Mouse (Mus musculus) kidney, embryonic 15.5 days (tissue): ENCODE measurements around the gene Taf10. TPM values are rescaled to one million over a fixed set of nuclear protein-coding genes. Genes with fewer than 3 reads are reported as not detected.
"Not testable (repeated sequence)": the region's sequence is repeated elsewhere in the genome, so short reads cannot be mapped to it uniquely, and the experiment has no call there.

Source experiments
- ATAC-seq: fragments of 200-750 bp; cut with Nextera tagmentation; replicated peaks from 2 replicates; pipeline ENCODE4 v1.8.0; 2017; ENCODE audit warnings: moderate TSS enrichment; ENCODE audit not compliant: low FRiP score
- H3K27ac ChIP-seq: fragments of 300-500 bp; sonication (generic); 2 replicates; pipeline ENCODE4 v1.5.1; 2015; ENCODE audit warnings: mild to moderate bottlenecking, inconsistent platforms
- H3K27me3 ChIP-seq: fragments of 300-500 bp; sonication (generic); 2 replicates; pipeline ENCODE4 v1.6.1; 2015; ENCODE audit warnings: inconsistent platforms
- H3K36me3 ChIP-seq: fragments of 300-500 bp; sonication (generic); 2 replicates; pipeline ENCODE4 v1.6.1; 2015; ENCODE audit warnings: inconsistent platforms
- H3K4me1 ChIP-seq: fragments of 300-500 bp; sonication (generic); 2 replicates; pipeline ENCODE4 v1.6.1; 2015; ENCODE audit warnings: inconsistent platforms
- H3K4me2 ChIP-seq: fragments of 300-500 bp; sonication (generic); 2 replicates; pipeline ENCODE4 v1.6.1; 2015; ENCODE audit warnings: moderate library complexity, mild to moderate bottlenecking, inconsistent platforms
- H3K4me3 ChIP-seq: fragments of 300-500 bp; sonication (generic); replicated peaks from 2 replicates; pipeline ENCODE4 v1.5.1; 2015; ENCODE audit warnings: mild to moderate bottlenecking, inconsistent platforms
- H3K9ac ChIP-seq: fragments of 300-500 bp; sonication (generic); 2 replicates; pipeline ENCODE4 v1.6.1; 2015; ENCODE audit warnings: mild to moderate bottlenecking, inconsistent platforms
- H3K9me3 ChIP-seq: fragments of 300-500 bp; sonication (generic); replicated peaks from 2 replicates; pipeline ENCODE4 v1.6.1; 2016; ENCODE audit warnings: inconsistent platforms
- WGBS: fragments of 180-500 bp; shearing (Covaris S2); methylation state at CpG from one replicate; pipeline ENCODE4 v1.1.7; 2015; ENCODE audit warnings: mixed read lengths; 5-methylcytosine and 5-hydroxymethylcytosine counted together
- polyA plus RNA-seq: library from polyadenylated mRNA; unstranded; fragments of >200 nt; fragmentation: Nextera tagmentation; extraction: Ambion mirVana; gene quantifications from 2 replicates; pipeline ENCODE4 v1.2.1, GENCODE M21; 2015

The Taf10 gene
- polyA plus RNA-seq, 1 experiment from 2014 or later = 127 TPM

DNA sequence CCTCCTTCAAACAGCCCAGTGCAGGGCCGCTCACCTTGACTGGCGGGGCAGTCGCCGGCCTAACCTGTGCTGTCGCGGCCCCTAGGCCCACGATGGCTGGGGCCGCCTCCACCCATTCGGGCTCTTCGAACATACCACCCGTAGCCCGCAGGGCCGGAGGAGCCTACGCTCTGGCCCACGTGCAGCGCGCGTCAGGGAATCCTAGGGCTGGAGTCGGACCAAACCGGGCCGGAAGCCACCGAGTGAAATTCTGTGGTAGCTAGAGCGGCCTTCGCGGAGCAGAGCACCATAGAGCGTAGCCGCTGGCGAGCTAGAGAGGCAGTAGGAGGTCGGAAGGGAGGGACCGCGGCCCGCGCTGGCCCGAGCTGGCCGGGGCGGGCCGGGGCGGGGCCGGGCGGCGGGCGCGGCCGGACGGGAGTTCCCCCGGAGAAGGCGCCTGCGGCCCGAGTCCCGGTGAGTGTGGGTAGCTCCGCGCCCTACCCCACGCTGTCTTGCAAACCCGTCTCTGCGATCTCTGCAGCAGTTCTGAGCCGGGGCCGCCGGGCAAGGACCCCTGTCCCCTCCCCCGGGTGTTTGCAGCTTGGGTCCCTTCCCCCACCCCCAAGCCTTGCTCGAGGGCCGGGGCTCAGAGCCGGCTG is 7.8 kb downstream of the Taf10 start, which contains the start of gene Ilk:
Ilk (plus strand) TSS at position 329 of the 638 bp plus-strand sequence.
- Histone ChIP-seq H3K9ac (peak within 1 kb of the TSS; percentile 95), H3K4me1 (peaks cover 37% of the 10 kb centered on the region), H3K36me3 (peaks cover 55% of the 10 kb centered on the region), H3K9me3 (no peaks in the 10 kb centered on the region), H3K27me3 (no peaks in the 10 kb centered on the region), H3K27ac (peak within 1 kb of the TSS; percentile 95), H3K4me3 (peak within 1 kb of the TSS; percentile 89), H3K4me2 (peak within 1 kb of the TSS; percentile 64)
- peak; percentile 98 for ATAC-seq
- under 1% methylated on average over 52 of the region's 62 CpGs for WGBS

DNA sequence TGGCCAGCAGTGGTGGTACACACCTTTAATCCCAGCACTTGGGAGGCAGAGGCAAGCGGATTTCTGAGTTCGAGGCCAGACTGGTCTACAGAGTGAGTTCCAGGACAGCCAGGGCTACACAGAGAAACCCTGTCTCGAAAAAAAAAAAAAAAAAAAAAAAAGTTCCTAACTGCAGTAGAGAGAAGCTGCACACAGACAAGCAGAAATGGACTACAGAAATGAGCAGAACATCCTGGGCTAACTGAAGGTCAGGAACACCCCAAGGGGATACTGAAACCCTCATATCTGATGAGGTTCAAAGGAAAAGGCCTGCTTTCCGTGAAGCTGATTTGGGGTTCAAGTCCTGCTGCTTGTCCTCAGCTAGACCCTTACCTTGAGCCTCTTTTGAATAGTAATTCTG is 8.7 kb downstream of the Taf10 start:
- H3K9me3 ChIP-seq, ATAC-seq, H3K27me3 ChIP-seq: not testable (repeated sequence)
- peak overlapping the region; percentile 95 for H3K9ac ChIP-seq
- peaks cover 55% of the 10 kb centered on the region for H3K36me3 ChIP-seq
- peaks cover 37% of the 10 kb centered on the region for H3K4me1 ChIP-seq
- WGBS = 53% methylated on average over 4 of the region's 4 CpGs
- peak overlapping the region; percentile 64 for H3K4me2 ChIP-seq
- peak overlapping the region; percentile 89 for H3K4me3 ChIP-seq
- peak overlapping the region; percentile 95 for H3K27ac ChIP-seq

DNA sequence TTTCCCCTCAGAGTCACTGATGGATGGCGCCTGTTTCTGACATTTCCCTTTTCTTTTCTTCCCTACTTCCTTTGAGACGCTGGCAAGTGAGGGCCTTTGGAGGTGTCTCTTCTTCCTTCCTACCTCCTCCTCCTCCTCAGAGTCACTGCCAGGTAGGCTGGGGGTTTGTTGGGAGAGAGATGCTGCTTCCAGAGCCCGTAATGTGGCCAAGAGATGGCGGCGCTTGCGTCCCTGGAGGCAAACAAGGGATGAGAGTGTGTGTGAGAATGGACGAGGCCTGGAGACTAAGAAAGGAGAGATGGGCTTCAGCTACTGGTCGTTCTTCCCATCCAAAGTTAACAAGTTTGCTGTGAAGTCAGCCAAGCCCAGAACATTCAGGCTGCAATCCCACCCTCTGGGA is 9.3 kb downstream of the Taf10 start:
- peaks cover 37% of the 10 kb centered on the region for H3K4me1 ChIP-seq
- no peak overlapping the region for H3K27ac ChIP-seq
- WGBS = 86% methylated on average over 8 of the region's 8 CpGs
- H3K27me3 ChIP-seq = no peaks in the 10 kb centered on the region
- peaks cover 55% of the 10 kb centered on the region for H3K36me3 ChIP-seq
- no peaks in the 10 kb centered on the region for H3K9me3 ChIP-seq
- H3K9ac ChIP-seq = 0 out of 2 replicates have a peak overlapping the region, but pooled peaks have one; percentile 95
- no peak for ATAC-seq
- H3K4me2 ChIP-seq = peak overlapping the region; percentile 64
- peak overlapping the region; percentile 89 for H3K4me3 ChIP-seq

DNA sequence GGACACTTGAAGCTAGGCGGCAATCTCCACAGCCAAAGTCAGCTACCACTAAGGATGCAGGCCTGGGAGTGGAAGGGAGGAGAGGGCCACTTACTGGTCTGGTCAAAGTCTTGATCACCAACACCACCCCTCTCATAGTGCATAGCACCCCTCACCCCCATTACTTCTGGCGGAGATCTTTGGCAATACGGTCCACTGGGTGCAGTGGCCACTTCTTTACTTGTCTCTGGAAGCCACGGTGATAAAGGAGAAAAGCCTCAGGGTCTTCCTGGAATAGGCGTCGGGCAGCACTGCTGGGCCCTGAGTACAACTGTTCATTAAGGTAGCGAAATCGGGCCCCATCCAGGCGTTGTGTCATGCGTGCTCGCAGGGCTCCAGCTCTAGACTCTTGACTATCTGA is 10.3 kb downstream of the Taf10 start:
- Histone ChIP-seq H3K27ac (no peak overlapping the region), H3K4me2 (no peak overlapping the region), H3K9ac (no peak overlapping the region), H3K9me3 (no peaks in the 10 kb centered on the region), H3K27me3 (no peaks in the 10 kb centered on the region), H3K4me3 (no peak overlapping the region), H3K4me1 (peaks cover 27% of the 10 kb centered on the region), H3K36me3 (peaks cover 61% of the 10 kb centered on the region)
- ATAC-seq = no peak
- 93% methylated on average over 11 of the region's 11 CpGs for WGBS

DNA sequence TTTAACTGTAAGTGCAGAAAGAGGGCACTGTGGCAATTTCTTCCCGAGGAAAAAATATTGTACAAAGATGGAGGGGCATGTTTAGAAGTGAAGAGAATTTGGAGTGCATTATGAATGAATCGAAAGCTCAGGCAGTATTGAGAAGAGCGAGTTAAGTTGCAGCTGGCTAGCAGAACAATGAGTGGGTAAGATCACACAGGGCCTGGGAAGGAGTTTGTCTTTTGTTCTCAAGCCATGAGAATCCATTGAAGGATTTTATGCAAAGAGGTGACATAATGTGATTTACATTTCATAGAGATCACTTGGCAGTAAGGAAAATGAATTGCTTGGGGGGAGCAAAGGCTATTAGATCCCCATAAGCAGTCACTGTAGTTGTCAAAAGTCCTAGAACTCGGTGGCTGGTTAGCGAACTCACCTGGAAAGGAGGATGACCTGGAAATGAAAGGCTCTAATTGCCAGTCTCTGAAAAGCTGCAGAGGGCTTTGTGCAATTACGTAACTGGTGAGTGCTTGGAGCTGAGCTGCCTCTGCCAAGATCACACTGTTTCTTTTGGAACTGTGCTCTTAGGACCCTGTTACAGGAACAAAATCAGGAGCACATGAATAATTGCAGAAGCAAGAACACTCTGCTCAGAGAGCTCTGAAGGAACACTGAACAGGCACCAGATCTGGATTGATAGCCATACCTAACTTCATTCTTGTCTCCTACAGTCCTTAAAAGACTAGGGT is 15.3 kb downstream of the Taf10 start:
- Histone ChIP-seq H3K27ac (no peak overlapping the region), H3K9ac (no peak overlapping the region), H3K4me1 (no peaks in the 10 kb centered on the region), H3K27me3 (no peaks in the 10 kb centered on the region), H3K4me2 (no peak overlapping the region), H3K4me3 (no peak overlapping the region), H3K36me3 (peaks cover 58% of the 10 kb centered on the region), H3K9me3 (no peaks in the 10 kb centered on the region)
- no peak for ATAC-seq
- WGBS = 76% methylated on average over 6 of the region's 6 CpGs

DNA sequence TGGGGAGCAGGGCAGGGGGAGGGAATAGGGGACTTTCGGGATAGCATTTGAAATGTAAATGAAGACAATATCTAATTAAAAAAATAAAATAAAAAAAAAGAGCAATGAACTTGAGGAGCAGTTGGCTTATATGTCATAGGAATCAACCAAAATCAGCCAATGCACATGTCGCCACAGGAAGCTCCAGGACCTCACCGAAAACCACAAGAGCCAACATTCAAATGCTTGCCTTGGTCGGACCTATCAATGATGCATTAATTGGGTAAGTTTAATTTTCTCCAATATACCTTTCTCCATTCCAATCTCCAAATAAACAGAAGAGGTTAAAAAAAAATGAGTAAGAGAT is 17.2 kb downstream of the Taf10 start:
- Histone ChIP-seq H3K4me2 (no peak overlapping the region), H3K9ac (no peak overlapping the region), H3K27ac (no peak overlapping the region), H3K4me3 (no peak overlapping the region), H3K27me3 (no peaks in the 10 kb centered on the region), H3K9me3 (no peaks in the 10 kb centered on the region), H3K4me1 (no peaks in the 10 kb centered on the region), H3K36me3 (peaks cover 39% of the 10 kb centered on the region)
- no peak for ATAC-seq
- WGBS = 89% methylated on average over 4 of the region's 4 CpGs

DNA sequence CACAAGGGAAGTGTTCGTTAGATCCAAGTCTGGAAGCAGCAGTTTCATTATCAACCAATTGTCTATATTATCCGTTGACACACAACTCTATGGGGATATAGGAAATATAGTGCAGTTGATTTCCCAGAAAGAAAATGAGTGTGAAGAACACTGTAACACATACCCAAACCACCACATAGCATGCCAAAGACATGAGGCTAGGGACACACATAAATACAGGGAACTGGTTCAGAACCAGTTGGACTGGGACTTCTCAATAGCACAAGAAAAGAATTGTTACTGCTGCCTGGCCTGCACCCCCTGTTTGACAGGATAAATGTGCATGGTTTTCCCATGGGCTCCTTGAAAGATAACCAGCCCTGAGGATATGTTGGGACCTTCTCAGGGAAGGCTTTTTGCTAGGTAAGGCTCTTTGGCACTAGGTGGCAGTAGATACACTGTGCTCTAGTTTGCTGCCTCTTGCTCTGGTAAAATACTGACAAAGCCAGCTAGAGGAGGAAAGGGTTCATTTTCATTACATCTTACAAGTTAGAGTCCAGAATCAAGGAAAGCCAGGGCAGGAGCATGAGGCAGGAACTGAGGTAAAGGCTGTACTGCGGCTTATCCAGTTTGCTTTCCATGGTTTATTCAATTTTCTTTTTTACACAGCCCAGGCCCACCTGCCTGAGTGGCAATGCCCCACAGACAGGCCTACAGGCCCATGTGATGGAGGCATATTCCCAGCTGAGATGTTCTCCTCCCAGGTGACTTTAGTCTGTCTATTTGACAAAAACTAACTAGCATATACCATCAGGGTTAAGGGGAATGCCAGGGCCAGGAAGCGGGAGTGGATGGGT is 17.8 kb downstream of the Taf10 start:
- no peak overlapping the region for H3K27ac ChIP-seq
- 82% methylated on average over 4 of the region's 4 CpGs for WGBS
- H3K27me3 ChIP-seq = no peaks in the 10 kb centered on the region
- no peak overlapping the region for H3K4me3 ChIP-seq
- peaks cover 33% of the 10 kb centered on the region for H3K36me3 ChIP-seq
- H3K4me1 ChIP-seq = no peaks in the 10 kb centered on the region
- no peak overlapping the region for H3K4me2 ChIP-seq
- no peak overlapping the region for H3K9ac ChIP-seq
- no peaks in the 10 kb centered on the region for H3K9me3 ChIP-seq
- ATAC-seq = peak; percentile 71

DNA sequence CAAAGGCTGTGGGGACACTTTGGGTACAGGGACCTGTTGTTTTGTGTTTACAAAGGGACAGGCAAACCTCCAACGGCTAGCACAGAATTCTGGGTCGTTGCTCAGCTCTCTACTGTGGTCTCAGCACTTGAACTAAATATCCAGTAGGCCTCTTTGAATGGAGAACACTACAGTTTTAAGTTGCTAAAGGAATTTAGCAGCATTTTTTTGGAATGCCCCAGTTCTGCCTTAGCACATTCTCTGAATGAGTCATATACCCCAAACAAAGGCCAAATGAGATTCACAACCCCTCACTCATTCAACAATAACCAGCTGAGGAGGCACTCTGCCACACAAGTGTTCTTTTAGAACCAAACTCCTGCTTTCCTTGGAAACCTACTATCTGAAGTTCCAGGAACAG is 22.2 kb downstream of the Taf10 start:
- Histone ChIP-seq H3K4me3 (no peak overlapping the region), H3K36me3 (no peaks in the 10 kb centered on the region), H3K4me2 (no peak overlapping the region), H3K9ac (no peak overlapping the region), H3K27ac (no peak overlapping the region), H3K4me1 (no peaks in the 10 kb centered on the region), H3K9me3 (no peaks in the 10 kb centered on the region), H3K27me3 (no peaks in the 10 kb centered on the region)
- no peak for ATAC-seq
- 65% methylated on average over 2 of the region's 2 CpGs for WGBS

DNA sequence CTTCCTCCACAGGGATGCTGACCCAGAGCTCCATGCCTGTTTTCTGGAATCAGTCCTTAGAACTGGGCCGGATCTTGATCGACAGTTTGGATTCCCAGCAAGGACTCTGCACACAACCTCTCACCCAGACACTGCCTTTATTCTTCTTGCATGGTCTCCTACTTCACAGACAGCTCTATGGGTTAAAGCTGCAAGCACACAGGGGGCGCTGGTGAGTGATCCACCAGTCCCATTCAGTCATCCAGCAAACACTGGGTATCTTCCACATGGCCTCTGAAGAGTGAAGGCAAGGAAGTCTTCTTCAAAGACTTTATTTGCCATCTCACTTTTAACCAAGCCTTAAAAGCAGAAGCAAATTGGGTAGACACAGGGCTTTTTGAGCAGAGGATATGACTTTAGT is 28.8 kb downstream of the Taf10 start:
- no peak overlapping the region for H3K4me2 ChIP-seq
- H3K36me3 ChIP-seq = no peaks in the 10 kb centered on the region
- no peak for ATAC-seq
- no peaks in the 10 kb centered on the region for H3K4me1 ChIP-seq
- no peaks in the 10 kb centered on the region for H3K27me3 ChIP-seq
- H3K4me3 ChIP-seq = no peak overlapping the region
- WGBS = 60% methylated on average over 3 of the region's 3 CpGs
- no peak overlapping the region for H3K9ac ChIP-seq
- H3K27ac ChIP-seq = no peak overlapping the region
- H3K9me3 ChIP-seq = no peaks in the 10 kb centered on the region

DNA sequence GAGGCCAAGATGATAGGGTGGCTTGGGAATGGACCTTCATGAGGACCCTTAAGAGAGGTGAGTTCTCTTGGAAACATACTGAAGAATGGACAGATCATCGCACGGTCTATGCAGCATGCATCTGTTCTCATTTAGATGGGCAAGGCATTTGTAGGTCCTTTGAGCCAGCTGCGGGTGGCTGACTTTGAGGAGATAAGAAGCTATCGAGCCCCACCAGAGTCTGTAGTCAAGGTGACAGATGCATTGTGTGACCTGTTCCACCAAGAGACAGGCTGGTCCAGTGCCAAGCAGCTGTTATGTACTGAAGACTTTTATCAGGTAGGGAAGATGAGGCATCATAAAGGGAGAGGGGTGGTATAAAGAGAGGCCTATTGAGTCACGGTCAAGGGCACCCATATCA is 35.4 kb downstream of the Taf10 start:
- Histone ChIP-seq H3K9me3 (no peaks in the 10 kb centered on the region), H3K9ac (no peak overlapping the region), H3K27me3 (no peaks in the 10 kb centered on the region), H3K4me3 (no peak overlapping the region), H3K4me2 (no peak overlapping the region), H3K36me3 (no peaks in the 10 kb centered on the region), H3K27ac (no peak overlapping the region), H3K4me1 (no peaks in the 10 kb centered on the region)
- ATAC-seq = no peak
- 94% methylated on average over 5 of the region's 5 CpGs for WGBS

DNA sequence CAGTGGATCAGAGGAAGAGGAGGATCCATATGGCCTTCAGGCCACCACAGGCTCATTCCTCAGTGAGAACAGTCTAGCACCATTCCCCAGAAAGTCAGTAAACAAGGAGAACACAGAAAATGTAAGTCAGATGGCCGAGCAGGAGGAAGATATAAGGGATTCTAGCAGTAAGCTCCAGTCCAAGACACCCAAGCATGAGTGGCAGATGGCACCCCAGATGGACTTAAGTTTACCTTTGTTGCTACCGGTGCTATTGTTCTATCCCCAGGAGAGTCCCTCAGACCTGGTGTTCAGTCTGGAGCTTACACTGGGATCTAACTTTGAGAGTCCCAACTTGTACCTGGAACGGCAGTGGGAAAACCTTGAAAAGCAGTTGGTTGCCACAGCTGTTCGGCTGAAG is 40.3 kb downstream of the Taf10 start:
- Histone ChIP-seq H3K4me2 (no peak overlapping the region), H3K9me3 (no peaks in the 10 kb centered on the region), H3K4me1 (no peaks in the 10 kb centered on the region), H3K27ac (no peak overlapping the region), H3K27me3 (no peaks in the 10 kb centered on the region), H3K9ac (no peak overlapping the region), H3K36me3 (no peaks in the 10 kb centered on the region), H3K4me3 (no peak overlapping the region)
- no peak for ATAC-seq
- 86% methylated on average over 4 of the region's 4 CpGs for WGBS

DNA sequence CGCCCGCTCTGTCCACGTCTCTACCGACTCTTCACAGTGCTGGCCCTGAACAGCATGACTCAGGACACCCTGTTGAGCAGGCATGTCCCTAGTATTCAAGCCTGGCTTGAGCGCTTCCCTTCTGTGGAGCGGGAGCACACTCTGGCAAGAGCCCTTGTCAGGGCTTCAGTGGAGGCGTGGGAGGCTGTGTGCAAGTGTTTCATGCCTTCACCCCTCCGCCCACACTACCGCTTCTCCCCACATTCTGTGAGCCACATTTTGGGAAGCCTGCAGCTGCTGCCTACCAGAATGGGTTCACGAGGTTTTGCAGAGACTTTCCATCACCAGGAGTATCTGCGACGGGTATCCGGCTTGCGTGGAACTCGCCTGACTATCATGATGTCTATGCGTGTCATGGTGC is 41.0 kb downstream of the Taf10 start:
- H3K9ac ChIP-seq = no peak overlapping the region
- H3K27ac ChIP-seq = no peak overlapping the region
- H3K4me2 ChIP-seq = no peak overlapping the region
- ATAC-seq = no peak
- WGBS = 80% methylated on average over 16 of the region's 16 CpGs
- H3K4me3 ChIP-seq = no peak overlapping the region
- no peaks in the 10 kb centered on the region for H3K9me3 ChIP-seq
- no peaks in the 10 kb centered on the region for H3K36me3 ChIP-seq
- no peaks in the 10 kb centered on the region for H3K4me1 ChIP-seq
- no peaks in the 10 kb centered on the region for H3K27me3 ChIP-seq
